Mouse (Mus musculus): ENCODE data around the gene Zfp174. TPM values are rescaled to one million over a fixed set of nuclear protein-coding genes. Genes with fewer than 3 reads are reported as not detected.

The Zfp174 gene
- total and polyA plus RNA-seq, 3 experiments = 0.26 to 0.98 (median 0.37) TPM

- no peaks in the 10 kb centered on the region for H3K9me3 ChIP-seq (replicated peaks; ENCODE audit: low read length)
- H3K4me2 ChIP-seq (ENCODE audit: insufficient read depth, low read depth, poor library complexity, severe bottlenecking) = no peak overlapping the region
- no peaks in the 10 kb centered on the region for H3K36me3 ChIP-seq (replicated peaks in 1 of 2; ENCODE audit: control insufficient read depth in 1 of 2, insufficient read depth in 1 of 2, low read length in 1 of 2)
- no peak overlapping the region for H3K4me3 ChIP-seq (replicated peaks in 1 of 3; ENCODE audit: low read depth in 2 of 3, low read length in 2 of 3, poor library complexity in 1 of 3)
- DNase-seq (ENCODE audit: extremely low read depth) = no peak
- dilution Hi-C loops (cut with MboI; ENCODE audit: extremely low pct_ligation_motif_present, extremely low pct_unique_long_range_greater_than_20kb, low sequenced_read_pairs) = no loop called here
- in situ Hi-C loops (cut with MboI; ENCODE audit: low pct_ligation_motif_present, low pct_unique_long_range_greater_than_20kb, low sequenced_read_pairs) = no loop called here
- no peak for TF ChIP-seq MAZ (IDR thresholded peaks at IDR 0.05; ENCODE audit: low read depth, low read length)
- TF ChIP-seq GABPA (IDR thresholded peaks at IDR 0.05; ENCODE audit: insufficient replicate concordance, low read depth, low read length) = no peak
- TF ChIP-seq BHLHE40 (IDR thresholded peaks at IDR 0.05; ENCODE audit: low read depth, low read length) = no peak
- TF ChIP-seq SMC3 (IDR thresholded peaks at IDR 0.05; ENCODE audit: low read depth, low read length) = no peak
- no peak for TF ChIP-seq SIN3A (IDR thresholded peaks at IDR 0.05; ENCODE audit: low read length)
- TF ChIP-seq CHD2 (IDR thresholded peaks at IDR 0.05; ENCODE audit: low read length) = no peak
- no peak for TF ChIP-seq RCOR1 (conservative IDR thresholded peaks at IDR 0.05; ENCODE audit: low read depth, low read length)
- no peak for TF ChIP-seq ETS1 (conservative IDR thresholded peaks at IDR 0.05; ENCODE audit: low read depth, low read length)
- no peak for TF ChIP-seq POLR2AphosphoS2 (IDR thresholded peaks at IDR 0.05; ENCODE audit: low read depth, low read length)
- no peak overlapping the region for H3K9ac ChIP-seq (ENCODE audit: insufficient read depth, low read depth)
- peaks cover 0 to 5% of the 10 kb centered on the region in 2 experiments; a peak in 2 of 4 replicates for H3K4me1 ChIP-seq (ENCODE audit: control insufficient read depth in 1 of 2, insufficient read depth in 2 of 2)
- no peak overlapping the region for H3K27ac ChIP-seq (ENCODE audit: insufficient read depth, low read depth)
- no peaks in the 10 kb centered on the region for H3K27me3 ChIP-seq (replicated peaks)
- no peaks in the 10 kb centered on the region for H3K79me2 ChIP-seq (replicated peaks; ENCODE audit: control insufficient read depth, extremely low read depth, insufficient read depth, poor library complexity, severe bottlenecking)
Observed at GRCm38 (mm10) chr16:3852586-3852985, 5.5 kb downstream of the Zfp174 start.

- Histone ChIP-seq H3K9me3 (replicated peaks; ENCODE audit: low read length) (no peaks in the 10 kb centered on the region), H3K79me2 (replicated peaks; ENCODE audit: control insufficient read depth, extremely low read depth, insufficient read depth, poor library complexity, severe bottlenecking) (no peaks in the 10 kb centered on the region), H3K4me3 (replicated peaks in 1 of 3; ENCODE audit: low read depth in 2 of 3, low read length in 2 of 3, poor library complexity in 1 of 3) (no peak overlapping the region), H3K27ac (ENCODE audit: insufficient read depth, low read depth) (no peak overlapping the region), H3K36me3 (replicated peaks in 1 of 2; ENCODE audit: control insufficient read depth in 1 of 2, insufficient read depth in 1 of 2, low read length in 1 of 2) (no peaks in the 10 kb centered on the region), H3K27me3 (replicated peaks) (no peaks in the 10 kb centered on the region), H3K4me2 (ENCODE audit: insufficient read depth, low read depth, poor library complexity, severe bottlenecking) (no peak overlapping the region), H3K4me1 (ENCODE audit: control insufficient read depth in 1 of 2, insufficient read depth in 2 of 2) (peaks cover 2 to 5% of the 10 kb centered on the region in 2 experiments; a peak in 1 of 4 replicates), H3K9ac (ENCODE audit: insufficient read depth, low read depth) (no peak overlapping the region)
- TF ChIP-seq IRF4 (IDR thresholded peaks at IDR 0.05; ENCODE audit: low read depth, low read length) = no peak
- TF ChIP-seq NRF1 (IDR thresholded peaks at IDR 0.05; ENCODE audit: low read depth, low read length) = no peak
- no peak for TF ChIP-seq MAX (IDR thresholded peaks at IDR 0.05; ENCODE audit: low read length)
- no peak for TF ChIP-seq SIN3A (IDR thresholded peaks at IDR 0.05; ENCODE audit: low read length)
- TF ChIP-seq POLR2A (IDR thresholded peaks at IDR 0.05; ENCODE audit: low read depth, low read length) = no peak
- no peak for TF ChIP-seq EP300 (IDR thresholded peaks at IDR 0.05; ENCODE audit: low read length)
- DNase-seq (ENCODE audit: extremely low read depth) = no peak
- in situ Hi-C loops (cut with MboI; ENCODE audit: low pct_ligation_motif_present, low pct_unique_long_range_greater_than_20kb, low sequenced_read_pairs) = no loop called here
- dilution Hi-C loops (cut with MboI; ENCODE audit: extremely low pct_ligation_motif_present, extremely low pct_unique_long_range_greater_than_20kb, low sequenced_read_pairs) = no loop called here
Observed at GRCm38 (mm10) chr16:3854437-3855182, 7.5 kb downstream of the Zfp174 start.
